In genomic region chr3:95280747-95281146, GRCm38 (mm10) we compare ENCODE assay signal across 8 mouse cellular contexts. TPM values are rescaled to one million over a fixed set of nuclear protein-coding genes. Genes with fewer than 3 reads are reported as not detected.
DNase-seq lines count a peak whose midpoint lies in the region; ATAC-seq and TF ChIP-seq lines count a peak whose summit lies in the region.

No protein-coding gene starts in this region.

- H3K4me1 ChIP-seq in heart, embryonic 11.5 days (ENCODE audit: control insufficient read depth, insufficient read depth, low read length), result peaks cover 9% of the 10 kb centered on the region
- H3K4me1 ChIP-seq in ES-E14 (ENCODE audit: control insufficient read depth in 2 of 2, insufficient read depth in 2 of 2, low read length in 2 of 2, poor library complexity in 1 of 2), result peaks cover 6 to 8% of the 10 kb centered on the region in 2 experiments; a peak in 3 of 4 replicates
- H3K4me1 ChIP-seq in forebrain, embryonic 11.5 days (replicated peaks; ENCODE audit: control insufficient read depth, insufficient read depth, low read length), result peaks cover 8% of the 10 kb centered on the region
- H3K4me1 ChIP-seq in kidney, adult 2 months (ENCODE audit: control insufficient read depth, insufficient read depth, low read length), result peaks cover 26% of the 10 kb centered on the region
- H3K4me1 ChIP-seq in lung, embryonic 16.5 days (replicated peaks; ENCODE audit: control insufficient read depth, insufficient read depth, low read length), result peaks cover 13% of the 10 kb centered on the region
- peaks cover 6% of the 10 kb centered on the region; the same call in 1 of the 2 replicates for H3K4me1 ChIP-seq in small intestine, adult 2 months (ENCODE audit: control insufficient read depth, insufficient read depth, insufficient read length, low read length)

- WGBS in heart, embryonic 11.5 days (ENCODE audit: insufficient replicate concordance), result 11% methylated on average over 8 of the region's 8 CpGs
- 29% methylated on average over 8 of the region's 8 CpGs for WGBS in forebrain, embryonic 11.5 days
- WGBS in kidney, adult 2 months, result 12% methylated on average over 8 of the region's 8 CpGs
- 10% methylated on average over 8 of the region's 8 CpGs for WGBS in lung, embryonic 16.5 days
- WGBS in small intestine, adult 2 months, result 7% methylated on average over 8 of the region's 8 CpGs

- no peaks in the 10 kb centered on the region for H3K27me3 ChIP-seq in heart, embryonic 11.5 days (ENCODE audit: control insufficient read depth, insufficient read depth, low read length)
- no peaks in the 10 kb centered on the region for H3K27me3 ChIP-seq in forebrain, embryonic 11.5 days (ENCODE audit: control insufficient read depth, insufficient read depth, low read length)
- H3K27me3 ChIP-seq in kidney, adult 2 months (replicated peaks; ENCODE audit: control insufficient read depth, insufficient read depth, low read length), result no peaks in the 10 kb centered on the region
- no peaks in the 10 kb centered on the region for H3K27me3 ChIP-seq in lung, embryonic 16.5 days (ENCODE audit: control insufficient read depth, insufficient read depth, low read depth, low read length)
- H3K27me3 ChIP-seq in small intestine, adult 2 months (ENCODE audit: control insufficient read depth, insufficient read depth, low read length), result no peaks in the 10 kb centered on the region

- in situ Hi-C loops in ES-E14 (cut with MboI; ENCODE audit: low sequenced_read_pairs in 2 of 2, unreplicated experiment in 2 of 2), result no loop called here

- no peak for TF ChIP-seq CTCF in kidney, adult 2 months (conservative IDR thresholded peaks at IDR 0.05; ENCODE audit: insufficient read depth, insufficient read length, low read depth, low read length)
- TF ChIP-seq CTCF in small intestine, adult 2 months (IDR thresholded peaks at IDR 0.05; ENCODE audit: extremely low read depth, insufficient read length, insufficient replicate concordance, low read depth, low read length), result no peak

- H3K4me2 ChIP-seq in heart, embryonic 11.5 days, result peak overlapping the region; percentile 81
- H3K4me2 ChIP-seq in forebrain, embryonic 11.5 days (ENCODE audit: low read depth, low read length, severe bottlenecking), result peak overlapping the region; percentile 74; the same call in 1 of the 2 replicates
- peak overlapping the region; percentile 80 for H3K4me2 ChIP-seq in lung, embryonic 16.5 days (ENCODE audit: low read depth, low read length)

- DNase-seq in heart, adult 11 months, result no peak
- DNase-seq in ES-E14 (ENCODE audit: low read depth, low spot score), result no peak
- DNase-seq in forebrain, embryonic 11.5 days (ENCODE audit: low spot score), result no peak
- DNase-seq in kidney, adult 2 months, result peak; percentile 64
- DNase-seq in MN1 (ENCODE audit: low spot score), result no peak

- peak overlapping the region; percentile 96 for H3K9ac ChIP-seq in heart, embryonic 11.5 days (ENCODE audit: low read depth, low read length)
- H3K9ac ChIP-seq in ES-E14 (ENCODE audit: insufficient read depth, low read depth, low read length, poor library complexity, severe bottlenecking), result peak overlapping the region; percentile 93
- peak overlapping the region; percentile 81 for H3K9ac ChIP-seq in forebrain, embryonic 11.5 days (ENCODE audit: low read length)
- peak overlapping the region; percentile 91 for H3K9ac ChIP-seq in lung, embryonic 16.5 days (ENCODE audit: low read length)

- peak overlapping the region; percentile 84 for H3K27ac ChIP-seq in heart, embryonic 11.5 days (ENCODE audit: low read depth, low read length)
- H3K27ac ChIP-seq in ES-E14 (ENCODE audit: insufficient read depth, low read depth, low read length, poor library complexity, severe bottlenecking), result no peak overlapping the region
- no peak overlapping the region for H3K27ac ChIP-seq in forebrain, embryonic 11.5 days (ENCODE audit: low read depth, low read length)
- H3K27ac ChIP-seq in kidney, adult 2 months (ENCODE audit: insufficient read depth, low read depth, low read length), result peak overlapping the region; percentile 93
- peak overlapping the region; percentile 92 for H3K27ac ChIP-seq in lung, embryonic 16.5 days (ENCODE audit: low read length)
- peak overlapping the region; percentile 76 for H3K27ac ChIP-seq in small intestine, adult 2 months (ENCODE audit: insufficient read depth, low read depth, low read length)

- H3K36me3 ChIP-seq in heart, embryonic 11.5 days (ENCODE audit: control insufficient read depth, insufficient read depth, low read length), result no peaks in the 10 kb centered on the region
- no peaks in the 10 kb centered on the region for H3K36me3 ChIP-seq in ES-E14 (ENCODE audit: control insufficient read depth, insufficient read depth, low read length, poor library complexity, severe bottlenecking)
- no peaks in the 10 kb centered on the region for H3K36me3 ChIP-seq in forebrain, embryonic 11.5 days (ENCODE audit: control insufficient read depth, insufficient read depth, low read length)
- no peaks in the 10 kb centered on the region for H3K36me3 ChIP-seq in kidney, adult 2 months (ENCODE audit: control insufficient read depth, insufficient read depth, low read length)
- H3K36me3 ChIP-seq in lung, embryonic 16.5 days (ENCODE audit: control insufficient read depth, insufficient read depth, low read length), result no peaks in the 10 kb centered on the region
- H3K36me3 ChIP-seq in small intestine, adult 2 months (ENCODE audit: control insufficient read depth, insufficient read depth, low read length), result no peaks in the 10 kb centered on the region

- peak overlapping the region; percentile 84 for H3K4me3 ChIP-seq in heart, embryonic 11.5 days (ENCODE audit: low read depth, low read length)
- H3K4me3 ChIP-seq in ES-E14 (ENCODE audit: insufficient read depth in 1 of 2, low read depth in 1 of 2, low read length in 2 of 2, poor library complexity in 1 of 2, severe bottlenecking in 1 of 2), result peak overlapping the region; percentile 94 to 98
- H3K4me3 ChIP-seq in forebrain, embryonic 11.5 days (ENCODE audit: low read depth, low read length), result peak overlapping the region; percentile 72
- peak overlapping the region; percentile 67 for H3K4me3 ChIP-seq in kidney, adult 2 months (ENCODE audit: insufficient read depth, low read depth, low read length)
- peak overlapping the region; percentile 81 for H3K4me3 ChIP-seq in lung, embryonic 16.5 days (ENCODE audit: low read length)
- H3K4me3 ChIP-seq in small intestine, adult 2 months (ENCODE audit: low read depth, low read length), result peak overlapping the region; percentile 77

- no peak for TF ChIP-seq POLR2A in kidney, adult 2 months (IDR thresholded peaks at IDR 0.05; ENCODE audit: low read depth, low read length)
- TF ChIP-seq POLR2A in small intestine, adult 2 months (IDR thresholded peaks at IDR 0.05; ENCODE audit: low read depth, low read length), result no peak

- no peak for ATAC-seq in heart, embryonic 11.5 days (replicated peaks; ENCODE audit: insufficient number of reproducible peaks, low FRiP score, low TSS enrichment)
- ATAC-seq in forebrain, embryonic 11.5 days (replicated peaks; ENCODE audit: low FRiP score), result no peak
- ATAC-seq in lung, embryonic 16.5 days (ENCODE audit: low read depth), result no peak

- H3K9me3 ChIP-seq in heart, embryonic 11.5 days (replicated peaks; ENCODE audit: control insufficient read depth, low read length), result no peaks in the 10 kb centered on the region
- no peaks in the 10 kb centered on the region for H3K9me3 ChIP-seq in ES-E14 (ENCODE audit: control insufficient read depth, insufficient read depth, low read depth, low read length)
- H3K9me3 ChIP-seq in forebrain, embryonic 11.5 days (ENCODE audit: control insufficient read depth, low read length), result no peaks in the 10 kb centered on the region
- no peaks in the 10 kb centered on the region for H3K9me3 ChIP-seq in lung, embryonic 16.5 days (ENCODE audit: control insufficient read depth, low read length)

RNA-seq across cellular contexts. Expression of gene Mindy1, which starts 0.4 kb away (rescaled TPM):
- 24.3 and 25.1 TPM in 2 replicates for polyA plus RNA-seq in heart, embryonic 11.5 days (2014; fragmentation: Nextera tagmentation; extraction: Ambion mirVana)
- 48.8 and 54.5 TPM in 2 replicates for total RNA-seq in ES-E14 (2012; rRNA removed)
- polyA plus RNA-seq in forebrain, embryonic 11.5 days (2014; fragmentation: Nextera tagmentation; extraction: Ambion mirVana), result 34.2 and 35.4 TPM in 2 replicates
- 120 and 155 TPM in 2 replicates for polyA plus RNA-seq in kidney, adult 2 months (2012; rRNA removed)
- 41.0 and 47.0 TPM in 2 replicates for polyA plus RNA-seq in lung, embryonic 16.5 days (2015; fragmentation: Nextera tagmentation; extraction: Ambion mirVana)
- polyA plus RNA-seq in small intestine, adult 2 months (2012; rRNA removed), result 58.5 and 89.2 TPM in 2 replicates

RNA-seq across cellular contexts. Expression of gene Prune1, which starts 1.1 kb away (rescaled TPM):
- 24.7 and 32.2 TPM in 2 replicates for polyA plus RNA-seq in heart, embryonic 11.5 days (2014; fragmentation: Nextera tagmentation; extraction: Ambion mirVana)
- total RNA-seq in ES-E14 (2012; rRNA removed), result 26.4 and 29.5 TPM in 2 replicates
- 26.4 and 28.5 TPM in 2 replicates for polyA plus RNA-seq in forebrain, embryonic 11.5 days (2014; fragmentation: Nextera tagmentation; extraction: Ambion mirVana)
- polyA plus RNA-seq in kidney, adult 2 months (2012; rRNA removed), result 25.6 and 27.0 TPM in 2 replicates
- 23.2 and 23.9 TPM in 2 replicates for polyA plus RNA-seq in lung, embryonic 16.5 days (2015; fragmentation: Nextera tagmentation; extraction: Ambion mirVana)
- polyA plus RNA-seq in small intestine, adult 2 months (2012; rRNA removed), result 4.4 and 11.5 TPM in 2 replicates

RNA-seq across cellular contexts. Expression of gene Anxa9, which starts 26.2 kb away (rescaled TPM):
- 0.84 and 1.5 TPM in 2 replicates for polyA plus RNA-seq in heart, embryonic 11.5 days (2014; fragmentation: Nextera tagmentation; extraction: Ambion mirVana)
- total RNA-seq in ES-E14 (2012; rRNA removed), result 0.58 and 1.1 TPM in 2 replicates
- 1.3 and 1.5 TPM in 2 replicates for polyA plus RNA-seq in forebrain, embryonic 11.5 days (2014; fragmentation: Nextera tagmentation; extraction: Ambion mirVana)
- polyA plus RNA-seq in kidney, adult 2 months (2012; rRNA removed), result 5.6 and 6.3 TPM in 2 replicates
- polyA plus RNA-seq in lung, embryonic 16.5 days (2015; fragmentation: Nextera tagmentation; extraction: Ambion mirVana), result 1.7 and 2.0 TPM in 2 replicates
- 0.52 and 0.65 TPM in 2 replicates for polyA plus RNA-seq in small intestine, adult 2 months (2012; rRNA removed)

RNA-seq across cellular contexts. Expression of gene Bnipl, which starts 29.8 kb away (rescaled TPM):
- polyA plus RNA-seq in heart, embryonic 11.5 days (2014; fragmentation: Nextera tagmentation; extraction: Ambion mirVana), result not detected in 2 replicates
- 6.7 and 16.0 TPM in 2 replicates for total RNA-seq in ES-E14 (2012; rRNA removed)
- 0.39 and 0.72 TPM in 2 replicates for polyA plus RNA-seq in forebrain, embryonic 11.5 days (2014; fragmentation: Nextera tagmentation; extraction: Ambion mirVana)
- polyA plus RNA-seq in kidney, adult 2 months (2012; rRNA removed), result 0.09 and 0.41 TPM in 2 replicates
- polyA plus RNA-seq in lung, embryonic 16.5 days (2015; fragmentation: Nextera tagmentation; extraction: Ambion mirVana), result 4.6 and 5.7 TPM in 2 replicates
- 0.16 and 0.58 TPM in 2 replicates for polyA plus RNA-seq in small intestine, adult 2 months (2012; rRNA removed)

RNA-seq across cellular contexts. Expression of gene Cers2, which starts 33.8 kb away (rescaled TPM):
- 117 and 125 TPM in 2 replicates for polyA plus RNA-seq in heart, embryonic 11.5 days (2014; fragmentation: Nextera tagmentation; extraction: Ambion mirVana)
- total RNA-seq in ES-E14 (2012; rRNA removed), result 87.6 and 101 TPM in 2 replicates
- 111 and 122 TPM in 2 replicates for polyA plus RNA-seq in forebrain, embryonic 11.5 days (2014; fragmentation: Nextera tagmentation; extraction: Ambion mirVana)
- polyA plus RNA-seq in kidney, adult 2 months (2012; rRNA removed), result 143 and 173 TPM in 2 replicates
- polyA plus RNA-seq in lung, embryonic 16.5 days (2015; fragmentation: Nextera tagmentation; extraction: Ambion mirVana), result 221 and 230 TPM in 2 replicates
- 51.3 and 84.0 TPM in 2 replicates for polyA plus RNA-seq in small intestine, adult 2 months (2012; rRNA removed)

Comparison
In these comparisons a context has a peak if more than half of its experiments do, and no peak if none do; other contexts are left out.
1. H3K27ac ChIP-seq: peak in heart, embryonic 11.5 days (single experiment), kidney, adult 2 months (single experiment), lung, embryonic 16.5 days (single experiment) and small intestine, adult 2 months (single experiment); none in ES-E14 (single experiment) and forebrain, embryonic 11.5 days (single experiment).
2. Peak in every context shown above with its lines, with median percentiles within 50 percentile points of each other: H3K4me2 ChIP-seq, H3K4me3 ChIP-seq and H3K9ac ChIP-seq.